Mouse (Mus musculus) ES-E14 (cell line): Measurements from ENCODE around the gene Znrf3.

Experiments
- CHD2 ChIP-seq: IDR thresholded peaks from 2 replicates; pipeline ENCODE4 v1.6.1; 2014; ENCODE audit warnings: mild to moderate bottlenecking, low read depth, low read length, inconsistent platforms
- MAFK ChIP-seq: IDR thresholded peaks from 2 replicates; pipeline ENCODE4 v1.6.1; 2014; ENCODE audit warnings: mild to moderate bottlenecking, low read depth, low read length, inconsistent platforms; ENCODE audit not compliant: insufficient read depth
- ZC3H11A ChIP-seq: IDR thresholded peaks from 2 replicates; pipeline ENCODE4 v1.6.1; 2012; ENCODE audit warnings: low read depth, mild to moderate bottlenecking, inconsistent platforms, low read length, borderline replicate concordance
- ZNF384 ChIP-seq: IDR thresholded peaks from 2 replicates; pipeline ENCODE4 v1.6.1; 2012; ENCODE audit warnings: low read depth, low read length, inconsistent platforms

DNA sequence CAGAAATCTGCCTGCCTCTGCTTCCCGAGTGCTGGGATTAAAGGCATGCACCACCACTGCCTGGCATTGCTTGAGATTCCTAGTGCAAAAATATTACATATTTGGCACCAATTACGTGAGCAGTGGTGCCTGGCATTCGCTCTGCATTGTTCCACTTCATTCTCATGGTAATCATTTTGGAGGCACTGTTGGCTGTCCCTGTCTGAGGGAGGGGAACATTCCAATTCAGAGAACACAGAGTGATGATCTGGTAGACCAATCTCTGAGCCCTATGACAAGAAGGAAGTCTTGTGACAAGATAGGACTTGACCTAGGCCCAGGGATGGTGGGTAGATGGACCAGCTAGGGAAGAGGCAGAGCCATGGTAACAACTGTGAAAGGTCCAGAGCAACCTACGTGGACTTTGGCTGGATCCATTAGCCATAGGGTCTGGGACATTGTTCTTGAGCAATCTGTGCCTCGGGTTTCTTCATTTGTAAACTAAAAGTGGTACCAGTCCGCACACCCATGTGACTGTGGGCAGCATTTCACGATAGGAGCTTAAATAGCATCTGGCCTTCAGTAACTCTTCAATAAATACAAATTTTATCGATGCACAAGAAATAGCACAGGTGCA is 174.7 kb downstream of the Znrf3 start:
- TF ChIP-seq MAFK (no peak), CHD2 (no peak), ZC3H11A (no peak), ZNF384 (no peak)
